Mouse (Mus musculus) stomach, postnatal 0 days (tissue): ENCODE data around the gene Bcar3.

Experiments
- CTCF ChIP-seq: IDR thresholded peaks from 2 replicates; pipeline ENCODE4 v1.5.1; 2016; ENCODE audit warnings: antibody characterized with exemption, low read depth, mild to moderate bottlenecking, moderate library complexity
- EP300 ChIP-seq: optimal IDR thresholded peaks from 2 replicates; pipeline ENCODE3; 2016; ENCODE audit warnings: antibody characterized with exemption

GRCm38 (mm10) chr3:122477541-122477940 is 183.6 kb downstream of the Bcar3 start:
- TF ChIP-seq CTCF (no peak), EP300 (no peak)
